Mouse (Mus musculus): Measurements from ENCODE around the gene Gabrg3. TPM values are rescaled to one million over a fixed set of nuclear protein-coding genes. Genes with fewer than 3 reads are reported as not detected.
A peak's percentile ranks its signal among the peaks of the same experiment; 100 is the strongest.

The Gabrg3 gene
- 10 to 100 TPM in 2 of 4 experiments, 1 to 10 TPM in 2; 2.6 to 11.3 (median 6.9) TPM for total RNA-seq (2022)

- DNase-seq = peak; percentile 8
Measured at GRCm38 (mm10) chr7:57386517-57387340, at the start of gene Gabrg3. Gene Gabrg3 (minus strand): TSS chr7:57387188.

GRCm38 (mm10) chr7:57422675-57423074 is 35.7 kb upstream of the Gabrg3 start:
- no peak for DNase-seq

- no peak for DNase-seq
Measured at GRCm38 (mm10) chr7:57421044-57421443, 34.1 kb upstream of the Gabrg3 start.

- no peak for DNase-seq
Measured at GRCm38 (mm10) chr7:57419392-57419791, 32.4 kb upstream of the Gabrg3 start, which contains the start of gene Gabrb3. Gene Gabrb3 (plus strand): TSS chr7:57419692.

- DNase-seq = no peak
Measured at GRCm38 (mm10) chr7:57412896-57413295, 25.9 kb upstream of the Gabrg3 start.

- no peak for DNase-seq
Measured at GRCm38 (mm10) chr7:57411163-57411562, 24.2 kb upstream of the Gabrg3 start.

GRCm38 (mm10) chr7:57393551-57393950 is 6.6 kb upstream of the Gabrg3 start:
- peak; percentile 5 for DNase-seq

- DNase-seq = no peak
Measured at GRCm38 (mm10) chr7:57390046-57390445, 3.1 kb upstream of the Gabrg3 start.

- DNase-seq = no peak
Measured at GRCm38 (mm10) chr7:57387341-57387654, 310 bp upstream of the Gabrg3 start.

- DNase-seq = no peak
Measured at GRCm38 (mm10) chr7:57384112-57384511, 2.9 kb downstream of the Gabrg3 start.

- no peak for DNase-seq
Measured at GRCm38 (mm10) chr7:57366013-57366390, 21.0 kb downstream of the Gabrg3 start.

- no peak for DNase-seq
Measured at GRCm38 (mm10) chr7:57365134-57366012, 21.6 kb downstream of the Gabrg3 start.

GRCm38 (mm10) chr7:57363812-57364211 is 23.2 kb downstream of the Gabrg3 start:
- DNase-seq = no peak

GRCm38 (mm10) chr7:57357871-57358540 is 29.0 kb downstream of the Gabrg3 start:
- DNase-seq = peak; percentile 61

GRCm38 (mm10) chr7:57356565-57357301 is 30.3 kb downstream of the Gabrg3 start:
- no peak for DNase-seq

- no peak for DNase-seq
Measured at GRCm38 (mm10) chr7:57348774-57349173, 38.2 kb downstream of the Gabrg3 start.

GRCm38 (mm10) chr7:57341910-57342309 is 45.1 kb downstream of the Gabrg3 start:
- no peak for DNase-seq

- DNase-seq = peak; percentile 41
Measured at GRCm38 (mm10) chr7:57331211-57331610, 55.8 kb downstream of the Gabrg3 start.

- DNase-seq = no peak
Measured at GRCm38 (mm10) chr7:57330240-57330639, 56.7 kb downstream of the Gabrg3 start.

GRCm38 (mm10) chr7:57324473-57324872 is 62.5 kb downstream of the Gabrg3 start:
- no peak for DNase-seq

GRCm38 (mm10) chr7:57322086-57322485 is 64.9 kb downstream of the Gabrg3 start:
- peak; percentile 63 for DNase-seq

- no peak for DNase-seq
Measured at GRCm38 (mm10) chr7:57314971-57315370, 72.0 kb downstream of the Gabrg3 start.

Data from adrenal gland, adult 8-10 months (tissue).